Mouse (Mus musculus): ENCODE measurements around the gene Lhx1.

DNA sequence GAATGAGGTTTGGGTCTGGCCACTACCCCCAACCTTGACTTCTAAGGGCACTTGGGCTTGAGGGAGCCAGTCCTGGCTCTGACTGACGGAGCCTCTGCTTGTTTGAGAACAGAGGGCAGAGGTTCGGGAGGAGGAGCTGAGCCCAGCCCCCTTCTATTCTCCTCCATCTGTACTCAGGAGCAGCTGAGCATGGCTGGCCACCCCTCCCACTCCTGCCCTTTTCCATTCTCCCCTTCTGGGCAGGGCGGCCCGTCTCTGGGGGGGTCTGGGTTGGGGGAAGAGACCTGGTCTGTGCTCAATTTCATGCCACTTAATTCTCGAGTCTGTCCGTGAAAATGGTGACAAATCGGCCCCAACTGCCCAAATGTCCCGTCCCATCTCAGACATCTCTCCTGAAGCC is 49.5 kb upstream of the Lhx1 start:
- TF ChIP-seq CTCF (conservative IDR thresholded peaks at IDR 0.05 in 1 of 2, IDR thresholded peaks at IDR 0.05 in 1 of 2; ENCODE audit: low read depth in 2 of 2, low read length in 2 of 2) (no peak), MXI1 (IDR thresholded peaks at IDR 0.05; ENCODE audit: low read depth, low read length) (no peak), MAFK (IDR thresholded peaks at IDR 0.05; ENCODE audit: insufficient replicate concordance, low read length) (no peak), POLR2A (IDR thresholded peaks at IDR 0.05; ENCODE audit: low read depth, low read length) (no peak)

All from CH12.LX (cell line).